Mouse (Mus musculus): ENCODE results near the gene Nova2. TPM values are rescaled to one million over a fixed set of nuclear protein-coding genes. Genes with fewer than 3 reads are reported as not detected.
A peak's percentile ranks its signal among the peaks of the same experiment; 100 is the strongest.

The Nova2 gene
- 0.18 and 0.24 TPM in 2 replicates for polyA plus RNA-seq (2015; fragmentation: Nextera tagmentation; extraction: Ambion mirVana)

DNA sequence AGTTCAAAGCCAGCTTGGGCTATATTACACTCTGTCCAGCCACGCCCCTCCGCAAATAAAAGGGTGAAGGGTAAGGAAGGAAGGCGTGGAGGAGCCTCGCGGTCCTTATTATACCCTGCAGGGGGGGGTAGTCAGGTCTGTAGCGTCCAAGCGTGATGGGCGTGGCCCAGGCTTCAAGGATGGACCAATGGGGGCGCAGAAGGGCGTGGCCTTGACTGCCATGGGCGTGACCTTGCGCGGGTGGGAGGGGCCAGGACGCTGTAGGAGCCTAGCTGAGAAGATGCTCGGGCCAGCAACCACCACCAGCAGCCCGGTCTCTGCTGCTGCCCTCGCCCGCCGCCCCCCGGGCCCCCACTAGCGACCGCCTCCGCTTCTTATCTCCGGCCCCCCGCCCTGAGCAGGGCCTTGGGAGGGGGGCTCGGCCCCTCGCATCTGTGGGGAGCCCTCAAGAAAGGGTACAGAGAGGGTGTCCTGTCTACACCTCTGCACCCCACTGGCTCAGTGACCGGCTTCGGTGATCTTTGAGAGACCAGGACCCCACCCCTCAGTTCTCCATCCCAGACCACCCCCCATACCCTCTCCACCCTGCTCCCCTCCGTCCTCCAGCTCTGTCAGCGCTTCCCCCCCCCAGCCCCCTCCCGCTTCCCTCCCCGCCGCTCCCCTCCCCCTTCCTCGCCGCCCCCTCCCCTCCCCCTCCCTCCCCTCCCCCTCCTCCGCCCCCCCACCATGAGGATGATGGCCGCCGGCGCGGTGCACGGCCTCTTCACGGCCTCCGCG is at the start of gene Nova2:
Nova2 (plus strand) TSS at position 727 of the 777 bp plus-strand sequence.
- WGBS = under 1% methylated on average over 32 of the region's 45 CpGs
- peak; percentile 83 for ATAC-seq
- Histone ChIP-seq H3K4me2 (replicated peaks; ENCODE audit: low read depth) (peak within 1 kb of the TSS; percentile 72), H3K9ac (ENCODE audit: low read depth, low read length) (peak within 1 kb of the TSS; percentile 22; the same call in 1 of the 2 replicates), H3K27ac (ENCODE audit: low read depth, low read length) (peak within 1 kb of the TSS; percentile 21; the same call in 1 of the 2 replicates), H3K4me1 (replicated peaks; ENCODE audit: control insufficient read depth, insufficient read depth, low read length) (no peaks in the 10 kb centered on the region; the same call in 1 of the 2 replicates), H3K27me3 (replicated peaks; ENCODE audit: control insufficient read depth, insufficient read depth, low read length) (peaks cover 38% of the 10 kb centered on the region), H3K9me3 (ENCODE audit: control insufficient read depth) (no peaks in the 10 kb centered on the region), H3K36me3 (ENCODE audit: control insufficient read depth, insufficient read depth) (no peaks in the 10 kb centered on the region), H3K4me3 (ENCODE audit: low read depth, low read length) (peak within 1 kb of the TSS; percentile 48)
- peak; percentile 44 for TF ChIP-seq CTCF (IDR thresholded peaks at IDR 0.05; ENCODE audit: low read depth)

- no peak for TF ChIP-seq CTCF (IDR thresholded peaks at IDR 0.05; ENCODE audit: low read depth)
- 74% methylated on average over 7 of the region's 7 CpGs for WGBS
- no peak for ATAC-seq
Observed at GRCm38 (mm10) chr7:18878691-18879090, 47.0 kb upstream of the Nova2 start.

DNA sequence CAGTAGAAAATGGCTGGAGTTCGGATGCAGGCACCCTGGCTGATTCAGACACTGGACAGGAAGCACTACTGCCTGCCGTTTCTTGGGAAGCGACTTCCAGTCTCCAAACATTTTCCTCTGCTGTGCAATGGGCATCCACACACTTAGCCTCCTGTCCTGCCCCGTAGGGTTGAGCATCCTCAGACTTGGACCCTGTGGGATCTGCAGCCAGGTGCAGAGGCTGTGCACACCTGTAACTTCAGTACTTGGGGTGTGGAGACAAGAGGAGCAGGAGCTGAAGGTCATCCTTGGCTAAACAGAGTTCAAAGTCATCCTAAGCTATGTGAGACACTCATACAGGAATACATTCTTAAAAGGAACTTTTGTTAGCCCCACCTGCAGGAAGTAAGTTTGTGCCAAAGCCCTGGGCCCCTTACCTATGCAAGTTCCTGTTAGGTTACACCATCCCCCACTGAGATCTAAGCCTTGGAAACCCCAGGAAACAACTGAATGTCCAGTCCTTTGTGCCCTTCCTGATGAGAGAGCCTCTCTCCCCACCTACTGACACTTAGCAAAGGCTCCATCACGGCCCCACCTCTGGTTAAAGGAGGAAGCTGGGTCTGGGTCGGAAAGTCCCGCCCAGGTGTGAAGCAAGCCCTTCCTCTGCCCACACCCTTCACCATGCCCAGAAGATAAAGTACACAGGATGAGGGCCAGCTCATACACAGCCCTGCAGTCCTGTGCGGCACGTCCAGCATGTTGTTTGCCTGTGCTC is 41.5 kb upstream of the Nova2 start:
- H3K36me3 ChIP-seq (ENCODE audit: control insufficient read depth, insufficient read depth) = 0 out of 2 replicates have a peak, but pooled peaks cover 4% of the 10 kb centered on the region
- TF ChIP-seq CTCF (IDR thresholded peaks at IDR 0.05; ENCODE audit: low read depth) = peak; percentile 12; the same call in 1 of the 2 replicates
- H3K9me3 ChIP-seq (ENCODE audit: control insufficient read depth) = no peaks in the 10 kb centered on the region
- H3K4me3 ChIP-seq (ENCODE audit: low read depth, low read length) = peak overlapping the region; percentile 21
- peak overlapping the region; percentile 75 for H3K27ac ChIP-seq (ENCODE audit: low read depth, low read length)
- H3K4me1 ChIP-seq (replicated peaks; ENCODE audit: control insufficient read depth, insufficient read depth, low read length) = no peaks in the 10 kb centered on the region
- WGBS = 26% methylated on average over 9 of the region's 9 CpGs
- peak overlapping the region; percentile 50; the same call in 1 of the 2 replicates for H3K9ac ChIP-seq (ENCODE audit: low read depth, low read length)
- peak; percentile 88 for ATAC-seq
- H3K27me3 ChIP-seq (replicated peaks; ENCODE audit: control insufficient read depth, insufficient read depth, low read length) = no peaks in the 10 kb centered on the region
- peak overlapping the region; percentile 57 for H3K4me2 ChIP-seq (replicated peaks; ENCODE audit: low read depth)

More at GRCm38 (mm10) chr7:18878691-18879090, 47.0 kb upstream of the Nova2 start:
- no peaks in the 10 kb centered on the region for H3K27me3 ChIP-seq (replicated peaks; ENCODE audit: control insufficient read depth, insufficient read depth, low read length)
- H3K4me1 ChIP-seq (replicated peaks; ENCODE audit: control insufficient read depth, insufficient read depth, low read length) = no peaks in the 10 kb centered on the region
- H3K4me2 ChIP-seq (replicated peaks; ENCODE audit: low read depth) = no peak overlapping the region
- H3K4me3 ChIP-seq (ENCODE audit: low read depth, low read length) = no peak overlapping the region
- no peak overlapping the region for H3K27ac ChIP-seq (ENCODE audit: low read depth, low read length)
- H3K36me3 ChIP-seq (ENCODE audit: control insufficient read depth, insufficient read depth) = no peaks in the 10 kb centered on the region
- H3K9me3 ChIP-seq (ENCODE audit: control insufficient read depth) = no peaks in the 10 kb centered on the region
- no peak overlapping the region for H3K9ac ChIP-seq (ENCODE audit: low read depth, low read length)

DNA sequence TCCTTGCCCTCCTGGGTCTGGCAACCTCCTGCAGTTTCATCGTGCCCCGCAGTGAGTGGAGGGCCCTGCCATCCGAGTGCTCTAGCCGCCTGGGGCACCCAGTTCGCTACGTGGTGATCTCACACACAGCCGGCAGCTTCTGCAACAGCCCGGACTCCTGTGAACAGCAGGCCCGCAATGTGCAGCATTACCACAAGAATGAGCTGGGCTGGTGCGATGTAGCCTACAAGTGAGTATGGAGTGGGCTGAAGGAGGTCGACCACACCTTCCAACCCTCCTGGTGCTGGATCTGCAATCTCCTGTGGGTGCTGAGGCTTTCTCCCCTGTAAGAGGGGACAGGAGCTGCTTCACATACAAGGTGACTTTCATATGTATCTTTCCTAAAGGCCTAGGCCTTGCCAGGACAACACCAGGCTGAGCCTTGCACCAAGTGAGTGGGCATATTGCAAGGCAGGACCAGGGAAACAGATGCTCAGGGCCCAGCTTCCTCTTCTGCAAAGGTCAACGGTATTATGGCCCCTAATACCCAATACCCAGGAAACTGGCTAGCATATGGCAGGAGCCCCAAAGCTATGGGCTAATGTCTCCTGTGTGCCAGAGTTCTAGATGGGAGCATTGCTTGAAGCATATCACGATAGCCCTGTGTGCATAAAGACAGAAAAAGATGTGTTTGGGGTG is 40.8 kb upstream of the Nova2 start:
- no peaks in the 10 kb centered on the region for H3K9me3 ChIP-seq (ENCODE audit: control insufficient read depth)
- WGBS = 32% methylated on average over 13 of the region's 13 CpGs
- peak overlapping the region; percentile 75 for H3K27ac ChIP-seq (ENCODE audit: low read depth, low read length)
- peak overlapping the region; percentile 50; the same call in 1 of the 2 replicates for H3K9ac ChIP-seq (ENCODE audit: low read depth, low read length)
- ATAC-seq = no peak; the same call in 1 of the 2 replicates
- no peaks in the 10 kb centered on the region for H3K27me3 ChIP-seq (replicated peaks; ENCODE audit: control insufficient read depth, insufficient read depth, low read length)
- H3K4me3 ChIP-seq (ENCODE audit: low read depth, low read length) = peak overlapping the region; percentile 21
- H3K36me3 ChIP-seq (ENCODE audit: control insufficient read depth, insufficient read depth) = peaks cover 9% of the 10 kb centered on the region; the same call in 1 of the 2 replicates
- no peak for TF ChIP-seq CTCF (IDR thresholded peaks at IDR 0.05; ENCODE audit: low read depth)
- no peaks in the 10 kb centered on the region for H3K4me1 ChIP-seq (replicated peaks; ENCODE audit: control insufficient read depth, insufficient read depth, low read length)
- peak overlapping the region; percentile 57 for H3K4me2 ChIP-seq (replicated peaks; ENCODE audit: low read depth)

DNA sequence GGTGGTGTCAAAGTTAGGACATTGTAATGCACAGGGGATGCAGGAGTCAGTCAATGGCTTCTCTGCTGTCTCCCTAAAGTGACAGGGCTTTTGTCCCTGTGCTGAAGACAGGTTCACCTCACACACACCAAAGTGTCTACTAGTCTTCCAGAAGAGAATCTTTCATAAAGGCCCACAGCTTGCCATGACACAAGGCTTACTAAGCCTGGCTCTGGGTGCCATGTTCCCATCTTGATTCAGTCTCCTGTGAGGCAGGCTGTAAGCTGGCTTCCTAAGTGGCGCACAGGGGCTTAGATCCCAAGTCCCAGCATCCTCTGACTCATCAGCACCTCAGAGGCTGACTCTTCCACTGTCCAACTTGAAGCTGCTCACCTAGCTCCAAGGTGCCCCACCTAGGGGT is 38.7 kb upstream of the Nova2 start:
- no peak for ATAC-seq
- WGBS = 95% methylated on average over 1 of the region's 1 CpGs
- no peak overlapping the region for H3K9ac ChIP-seq (ENCODE audit: low read depth, low read length)
- H3K27ac ChIP-seq (ENCODE audit: low read depth, low read length) = no peak overlapping the region
- no peak overlapping the region for H3K4me3 ChIP-seq (ENCODE audit: low read depth, low read length)
- H3K9me3 ChIP-seq (ENCODE audit: control insufficient read depth) = no peaks in the 10 kb centered on the region
- peaks cover 12% of the 10 kb centered on the region for H3K36me3 ChIP-seq (ENCODE audit: control insufficient read depth, insufficient read depth)
- H3K4me1 ChIP-seq (replicated peaks; ENCODE audit: control insufficient read depth, insufficient read depth, low read length) = no peaks in the 10 kb centered on the region
- H3K27me3 ChIP-seq (replicated peaks; ENCODE audit: control insufficient read depth, insufficient read depth, low read length) = no peaks in the 10 kb centered on the region
- TF ChIP-seq CTCF (IDR thresholded peaks at IDR 0.05; ENCODE audit: low read depth) = no peak
- H3K4me2 ChIP-seq (replicated peaks; ENCODE audit: low read depth) = no peak overlapping the region

All from intestine, postnatal 0 days (tissue).